Mouse (Mus musculus) common myeloid progenitor, adult 5-6 weeks (primary cell): Measurements from ENCODE around the gene Prl4a1. TPM values are rescaled to one million over a fixed set of nuclear protein-coding genes. Genes with fewer than 3 reads are reported as not detected.
"Not testable (repeated sequence)": the region's sequence is repeated elsewhere in the genome, so short reads cannot be mapped to it uniquely, and the experiment has no call there.

ENCODE experiments used
- ATAC-seq: replicated peaks from 2 replicates; pipeline ENCODE4 v1.8.0; 2016; ENCODE audit warnings: low read depth, mild to moderate bottlenecking, moderate TSS enrichment, inconsistent platforms; ENCODE audit not compliant: poor library complexity, severe bottlenecking
- total RNA-seq: library from RNA; stranded (forward); fragments of 200-1000, 187-1606 nt; gene quantifications from 2 replicates; pipeline ENCODE4 v1.2.3, GENCODE M21; 2017

Prl4a1 gene
- total RNA-seq, result not detected in 2 replicates

GRCm38 (mm10) chr13:28015912-28016311 is at the start of gene Prl4a1:
TSS of gene Prl4a1 (plus strand) at chr13:28016212.
- ATAC-seq, result no peak

GRCm38 (mm10) chr13:27972931-27973330 is 43.1 kb upstream of the Prl4a1 start:
- no peak for ATAC-seq

- not testable (repeated sequence) for ATAC-seq
Measured at GRCm38 (mm10) chr13:27974281-27974680, 41.7 kb upstream of the Prl4a1 start.

GRCm38 (mm10) chr13:27977646-27978045 is 38.4 kb upstream of the Prl4a1 start:
- no peak for ATAC-seq

- not testable (repeated sequence) for ATAC-seq
Measured at GRCm38 (mm10) chr13:27996557-27996956, 19.5 kb upstream of the Prl4a1 start.

GRCm38 (mm10) chr13:28029330-28029729 is 13.3 kb downstream of the Prl4a1 start:
- ATAC-seq, result no peak

GRCm38 (mm10) chr13:28069315-28069714 is 53.3 kb downstream of the Prl4a1 start:
- ATAC-seq, result no peak

Other genes with a start within 250 kb of the Prl4a1 start
- not detected in 2 replicates for gene Prl7c1, start 235.4 kb upstream of the Prl4a1 start, total RNA-seq
- not detected in 2 replicates for gene Prl2a1, start 214.6 kb upstream of the Prl4a1 start, total RNA-seq
- gene Prl2c1, start 166.9 kb upstream of the Prl4a1 start, total RNA-seq, result not detected in 2 replicates
- not detected in 2 replicates for gene Prl5a1, start 126.3 kb downstream of the Prl4a1 start, total RNA-seq
- 26.7 and 27.3 TPM in 2 replicates for gene Gm11361, start 241.3 kb downstream of the Prl4a1 start, total RNA-seq